Mouse (Mus musculus) R1 (cell line): ENCODE measurements at regions not wholly inside any gene's neighbourhood (a gene's known extent, or its start where the extent isn't known, plus 50 kb on each side); places are given as distances from the start of the nearest gene placed in this dataset.
"Not testable (repeated sequence)": the region's sequence is repeated elsewhere in the genome, so short reads cannot be mapped to it uniquely, and the experiment has no call there.

Source experiments
- DNase-seq: peaks from one replicate; pipeline ENCODE4 v3.0.0-alpha.2; 2018; ENCODE audit warnings: low read depth, low spot score

DNA sequence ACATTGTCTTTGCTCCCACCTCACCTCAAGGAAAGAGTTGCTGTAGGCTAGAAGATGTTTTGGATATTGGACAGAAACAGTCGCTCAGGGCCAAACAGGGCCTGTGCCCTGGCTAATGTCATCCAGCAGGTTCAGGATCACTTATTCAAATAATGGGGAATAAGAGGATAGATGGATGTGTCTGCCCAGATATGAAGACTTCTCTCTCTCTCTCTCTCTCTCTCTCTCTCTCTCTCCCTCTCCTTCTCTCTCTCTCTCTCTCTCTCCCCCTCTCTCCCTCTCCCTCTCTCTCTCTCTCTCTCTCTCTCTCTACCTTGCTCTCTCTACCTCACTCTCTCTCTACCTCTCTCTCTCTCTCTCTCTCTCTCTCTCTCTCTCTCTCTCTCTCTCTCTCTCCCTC, 483.9 kb downstream of the 5730507C01Rik start:
- DNase-seq, result not testable (repeated sequence)

DNA sequence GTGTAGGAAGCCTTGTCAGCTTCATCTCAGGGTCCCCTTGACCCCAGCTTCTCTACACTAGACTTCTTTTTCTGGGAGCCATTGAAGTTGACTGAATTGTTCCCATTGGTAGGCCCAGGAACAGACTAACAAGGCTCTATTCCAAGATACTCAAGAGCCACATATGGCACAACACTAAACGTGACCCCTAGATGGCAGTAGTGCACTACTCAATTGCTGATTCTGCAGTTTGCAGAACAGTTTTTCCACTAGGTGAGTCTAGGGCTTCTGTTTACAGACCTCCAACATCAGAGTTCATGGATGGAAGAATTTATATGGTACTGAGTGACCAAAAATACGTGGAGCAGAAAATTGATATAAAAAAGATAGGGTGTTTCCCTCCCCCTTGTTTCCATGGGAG, 486.3 kb downstream of the 5730507C01Rik start:
- DNase-seq, result peak; percentile 60
